Mouse (Mus musculus) E14TG2a.4 (cell line): ENCODE data around the gene Per1.

Source experiments
- CTCF ChIP-seq: conservative IDR thresholded peaks from 2 replicates; pipeline ENCODE4 v1.5.1; 2014; ENCODE audit warnings: low read length
- NANOG ChIP-seq: IDR thresholded peaks from 2 replicates; pipeline ENCODE4 v1.6.1; 2014; ENCODE audit warnings: borderline replicate concordance, low read length, mixed read lengths

DNA sequence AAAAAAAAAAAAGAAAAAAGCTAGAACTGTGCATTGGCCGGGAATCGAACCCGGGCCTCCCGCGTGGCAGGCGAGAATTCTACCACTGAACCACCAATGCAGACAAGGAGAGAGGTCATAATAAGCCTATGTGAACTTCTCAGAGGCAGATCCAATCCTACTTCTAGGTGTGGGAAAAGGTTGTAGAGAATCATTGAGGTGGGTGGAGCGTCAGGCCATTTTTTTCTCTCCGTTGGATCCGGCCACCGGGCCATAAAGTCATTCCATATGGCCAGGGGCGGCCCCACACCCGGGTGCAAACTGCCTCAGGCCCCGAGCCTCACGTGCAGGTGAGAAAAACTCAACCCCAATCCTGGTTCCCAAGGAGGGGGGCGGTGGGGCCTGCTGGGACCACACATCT lies 23.7 kb downstream of the Per1 start:
- TF ChIP-seq CTCF, result no peak
- TF ChIP-seq NANOG, result no peak
